Mouse (Mus musculus) cerebellum, postnatal 10 days (tissue): Measurements from ENCODE around the gene E330017A01Rik.

Experiments
- DNase-seq, 2 experiments: peaks; one replicate each; pipeline ENCODE4 v3.0.0; 2021; ENCODE audit warnings: mixed read lengths in 2 of 2

Gene E330017A01Rik

DNA sequence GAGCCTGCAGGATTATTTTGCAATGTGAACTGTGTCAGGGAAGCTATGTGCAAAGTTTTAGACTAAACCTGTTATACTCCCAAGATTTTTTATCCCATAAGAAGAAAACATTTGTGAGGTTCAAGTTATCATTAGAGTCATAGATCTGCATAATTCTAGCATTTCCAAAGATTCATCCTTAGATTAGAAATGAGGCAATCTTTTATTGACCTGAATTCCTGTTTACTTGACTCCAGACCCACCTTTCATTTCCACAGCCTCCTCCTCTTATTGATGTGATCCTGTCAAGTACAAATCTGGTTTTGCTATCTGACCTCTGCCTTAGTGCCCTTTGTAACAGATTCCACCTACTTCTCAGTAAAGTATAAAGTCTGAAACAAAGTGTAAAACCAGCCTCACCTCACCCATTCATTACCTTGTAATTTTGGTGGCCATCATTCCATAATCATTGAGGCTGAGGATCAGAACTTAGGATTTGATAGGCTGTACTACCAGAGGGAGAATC is 23.8 kb upstream of the E330017A01Rik start:
- no peak for DNase-seq

GRCm38 (mm10) chr16:58661826-58662225 is 23.3 kb upstream of the E330017A01Rik start:
- no peak for DNase-seq

DNA sequence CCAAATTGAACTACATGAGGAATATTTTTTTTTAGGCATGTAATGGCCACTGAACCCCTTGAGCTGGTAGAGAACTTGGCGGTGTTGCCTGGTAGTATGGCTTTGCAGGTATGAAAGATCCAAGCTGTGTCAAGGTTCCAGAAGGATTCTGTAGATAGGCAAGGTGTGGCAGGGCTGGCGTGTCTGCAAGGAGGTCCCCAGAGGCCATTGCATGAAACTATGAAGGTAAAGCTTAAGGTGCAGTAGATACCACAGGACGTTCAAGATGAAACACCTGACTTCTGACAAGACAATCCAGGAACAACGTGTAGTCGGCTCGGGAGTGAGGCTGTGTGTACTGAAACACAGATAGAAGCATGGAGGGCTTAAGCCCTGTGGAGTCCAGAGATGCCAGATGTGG is 20.1 kb upstream of the E330017A01Rik start:
- no peak for DNase-seq

DNA sequence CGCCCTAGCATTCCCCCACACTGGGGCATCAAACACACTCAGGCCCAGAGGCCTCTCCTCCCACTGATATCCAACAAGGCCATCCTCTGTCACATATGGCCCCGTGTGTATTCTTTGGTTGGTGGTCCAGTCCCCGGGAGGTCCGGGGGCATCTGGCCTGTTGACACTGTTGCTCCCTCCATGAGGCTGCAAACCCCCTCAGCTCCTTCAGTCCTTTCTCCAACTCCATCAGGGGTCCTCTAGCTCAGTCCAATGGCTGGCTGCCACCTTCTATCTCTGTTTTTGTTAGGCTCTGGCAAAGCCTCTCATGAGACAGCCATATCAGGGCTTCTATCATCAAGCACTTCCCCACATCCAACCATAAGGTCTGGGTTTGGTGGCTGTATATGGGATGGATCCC is 18.0 kb upstream of the E330017A01Rik start:
- DNase-seq = no peak

DNA sequence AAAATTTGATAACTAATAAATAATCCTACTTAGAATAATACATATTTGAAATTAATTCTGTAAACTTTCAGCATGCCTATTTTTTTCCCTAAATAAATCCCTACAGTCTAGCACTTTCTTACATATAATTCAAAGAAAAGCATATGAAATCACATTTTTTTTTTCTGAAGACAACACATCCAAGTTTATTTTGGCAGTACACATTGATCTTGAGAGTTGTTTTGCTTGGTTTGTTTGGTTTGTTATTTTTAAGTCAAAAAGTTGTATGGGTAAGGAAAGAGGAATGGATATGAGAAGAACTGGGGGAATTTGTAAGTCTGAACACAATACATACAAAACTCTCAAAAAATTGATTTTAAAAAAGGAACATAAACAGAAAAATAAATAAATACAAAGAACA is 17.2 kb upstream of the E330017A01Rik start:
- no peak for DNase-seq

- no peak for DNase-seq
These were observed 11.4 kb upstream of the E330017A01Rik start for GRCm38 (mm10) chr16:58649979-58650378.

- no peak for DNase-seq
These were observed 523 bp downstream of the E330017A01Rik start for GRCm38 (mm10) chr16:58638016-58638415.

- no peak for DNase-seq
These were observed 1.1 kb downstream of the E330017A01Rik start for GRCm38 (mm10) chr16:58637448-58637847.

DNA sequence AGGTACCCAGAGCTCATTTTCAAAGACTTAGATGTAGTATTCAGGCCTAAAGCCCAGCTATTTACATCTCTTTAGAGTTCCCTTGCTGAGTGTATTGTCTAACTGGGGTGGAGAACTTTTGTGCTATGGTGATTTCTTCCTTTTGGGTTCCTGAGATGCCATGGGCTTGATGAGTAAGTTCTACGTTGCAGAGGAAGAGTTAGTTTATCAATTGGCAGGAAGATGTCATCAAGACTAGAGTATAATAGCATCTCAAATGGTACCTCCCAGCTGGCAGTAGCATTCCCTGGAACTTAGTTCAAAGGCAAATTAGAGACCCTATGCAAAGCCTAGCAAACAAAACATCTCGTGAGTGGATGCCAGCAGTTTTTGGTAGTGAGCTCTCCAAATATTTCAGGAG is 2.7 kb downstream of the E330017A01Rik start:
- DNase-seq = no peak

DNA sequence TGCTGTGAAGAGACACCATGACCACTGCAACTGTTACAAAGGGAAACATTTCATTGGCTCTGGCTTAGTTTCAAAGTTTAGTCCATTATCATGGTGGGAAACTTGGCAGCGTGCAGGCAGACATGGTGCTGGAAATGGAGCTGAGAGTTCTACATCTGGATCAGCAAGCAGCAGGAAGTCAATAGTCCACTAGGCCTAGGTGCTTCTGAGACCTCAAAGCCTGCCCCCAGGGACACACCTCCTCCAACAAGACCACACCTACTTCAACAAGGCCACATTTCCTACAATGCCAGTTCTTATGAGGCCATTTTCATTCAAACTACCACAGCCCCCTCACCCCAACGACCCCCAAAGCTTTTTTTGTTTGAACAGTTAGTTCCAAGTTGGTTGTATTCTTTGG is 8.8 kb downstream of the E330017A01Rik start:
- no peak for DNase-seq

DNA sequence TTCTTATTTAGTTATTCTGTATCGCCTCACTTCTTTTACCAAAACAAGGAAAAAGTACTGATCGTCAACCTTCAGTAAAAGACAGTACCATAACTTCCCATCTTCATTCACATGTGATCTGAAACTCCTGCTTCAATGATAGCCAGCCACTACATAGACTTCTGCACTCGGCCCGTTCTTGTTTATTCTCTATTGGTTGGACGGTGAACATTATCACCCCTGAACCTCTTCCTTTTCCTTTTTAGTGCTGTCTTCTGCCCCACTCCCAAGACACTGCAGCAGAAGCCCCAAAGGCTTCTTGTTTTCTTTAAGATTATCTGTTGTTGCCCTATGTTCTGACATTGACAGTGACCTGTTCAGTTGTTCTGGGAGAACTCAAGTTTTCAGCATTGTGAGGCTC is 9.6 kb downstream of the E330017A01Rik start:
- no peak for DNase-seq

DNA sequence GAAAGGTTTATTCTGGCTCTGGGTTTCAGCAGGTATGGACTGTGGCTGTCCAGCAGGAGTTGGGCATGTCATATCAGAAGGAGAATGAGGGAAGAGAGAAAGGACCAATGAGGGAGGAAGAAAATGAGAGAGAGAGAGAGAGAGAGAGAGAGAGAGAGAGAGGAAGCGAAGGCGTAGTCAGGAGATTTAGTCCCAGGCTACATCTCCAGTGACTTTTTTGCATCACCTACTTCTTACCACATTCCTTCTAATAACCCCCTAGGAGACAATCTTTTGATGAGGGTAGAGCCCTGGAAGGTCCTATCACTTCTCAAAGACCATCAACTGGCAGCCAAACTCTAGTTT is 10.2 kb downstream of the E330017A01Rik start:
- DNase-seq = no peak

GRCm38 (mm10) chr16:58627597-58628335 is 10.8 kb downstream of the E330017A01Rik start:
- peak in 1 of 2 experiments; percentile 3 for DNase-seq

GRCm38 (mm10) chr16:58623944-58624343 is 14.6 kb downstream of the E330017A01Rik start:
- DNase-seq = peak; percentile 52 to 53

DNA sequence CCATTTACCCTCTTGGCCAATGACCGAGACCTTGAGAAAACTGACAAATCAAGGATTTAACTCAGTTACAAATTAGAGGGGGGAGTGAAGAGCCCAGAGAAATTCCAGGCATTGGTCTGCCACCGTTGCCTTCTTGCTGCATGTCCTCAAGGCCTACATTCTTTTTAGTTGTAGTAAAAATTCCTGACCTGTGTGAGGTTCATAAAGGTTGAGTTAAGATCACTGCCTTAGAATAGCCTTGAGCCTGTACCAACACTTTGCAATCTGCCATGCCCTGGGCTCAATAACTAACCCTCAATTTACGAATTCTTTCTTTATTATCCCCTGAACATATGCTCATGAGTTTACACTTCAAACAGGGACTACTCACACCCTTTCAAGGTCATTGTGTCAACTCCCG is 15.4 kb downstream of the E330017A01Rik start:
- no peak for DNase-seq

DNA sequence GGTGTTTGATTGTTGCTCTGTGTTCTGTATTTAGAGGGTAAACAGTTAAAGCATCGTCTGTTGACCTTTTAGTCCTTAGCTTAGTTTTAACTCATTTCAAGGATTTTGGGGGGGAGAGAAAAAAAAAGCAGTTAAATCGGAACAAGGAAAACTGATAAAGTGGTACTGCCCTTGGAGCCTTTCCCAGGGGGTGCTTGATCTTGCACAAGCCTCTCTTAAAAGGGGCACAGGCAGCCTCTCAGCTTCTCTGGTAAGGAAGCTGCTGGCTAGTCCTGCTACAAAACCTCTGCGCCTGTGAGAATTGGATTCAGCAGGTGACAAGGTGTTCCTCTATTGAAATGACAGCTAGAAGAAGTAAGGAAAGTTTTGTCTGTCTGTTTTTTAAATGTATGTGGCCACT is 16.2 kb downstream of the E330017A01Rik start:
- DNase-seq = no peak

GRCm38 (mm10) chr16:58617346-58617745 is 21.2 kb downstream of the E330017A01Rik start:
- no peak for DNase-seq

DNA sequence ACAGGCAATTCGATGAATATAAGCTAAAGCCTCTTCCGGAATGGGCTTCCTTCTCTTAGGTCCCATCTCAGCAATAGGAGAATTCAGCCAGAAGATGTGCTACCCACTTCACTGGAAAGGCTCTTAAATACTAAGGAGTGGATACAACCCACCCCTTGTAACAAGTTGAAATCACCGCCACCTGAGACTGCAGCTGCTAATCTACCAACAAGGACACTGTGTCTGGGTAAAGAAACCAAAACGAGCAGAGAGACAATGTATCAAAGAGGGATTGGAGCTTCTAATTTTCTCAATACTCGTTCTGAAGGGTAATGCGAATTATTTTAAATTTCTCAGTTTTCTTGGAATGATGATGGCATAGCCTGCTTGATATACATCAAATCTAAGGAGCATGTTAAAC is 21.7 kb downstream of the E330017A01Rik start, which contains the start of gene Gm813:
TSS of gene Gm813 (minus strand) at position 101 of the 400 bp plus-strand sequence.
- no peak for DNase-seq

DNA sequence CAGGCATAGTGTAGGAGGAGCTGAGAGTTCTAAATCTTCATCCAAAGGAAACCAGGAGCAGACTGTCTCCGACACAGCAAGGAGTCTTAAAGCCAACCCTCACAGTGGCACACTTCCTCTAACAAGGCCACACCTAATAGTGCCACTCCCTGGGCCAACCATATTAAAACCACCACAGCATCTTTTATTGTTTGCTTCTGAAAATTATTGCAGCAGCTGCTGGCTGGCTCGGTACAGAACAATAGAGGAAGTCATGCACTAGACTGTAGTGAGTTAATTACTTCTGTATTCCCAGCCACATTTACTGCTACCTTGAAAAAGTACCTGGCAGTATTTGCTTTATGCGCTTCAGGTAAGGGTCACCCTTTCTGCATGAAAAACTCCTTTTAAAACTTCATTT is 25.6 kb downstream of the E330017A01Rik start:
- DNase-seq = no peak

DNA sequence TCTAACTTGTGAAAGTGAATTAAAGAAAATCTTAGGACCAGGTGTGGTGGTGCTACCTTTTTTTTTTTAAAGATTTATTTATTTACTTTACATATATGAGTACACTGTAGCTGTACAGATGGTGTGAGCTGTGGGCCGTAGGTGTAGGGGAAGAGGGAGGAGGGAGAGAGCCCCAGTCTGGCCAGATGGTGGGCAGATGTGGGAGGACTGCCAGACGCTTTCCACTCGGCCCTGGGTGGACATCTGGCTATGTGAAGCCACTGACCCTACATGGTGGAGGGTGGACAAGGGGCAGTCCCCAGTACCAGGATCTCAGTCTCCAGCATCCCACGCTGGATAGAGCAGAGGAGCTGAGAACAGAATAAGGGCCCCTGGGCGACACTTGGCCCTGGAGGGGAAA is 31.4 kb downstream of the E330017A01Rik start:
- no peak for DNase-seq

- DNase-seq = no peak
These were observed 33.9 kb downstream of the E330017A01Rik start for GRCm38 (mm10) chr16:58604680-58605079.

GRCm38 (mm10) chr16:58603831-58604230 is 34.7 kb downstream of the E330017A01Rik start:
- DNase-seq = no peak

DNA sequence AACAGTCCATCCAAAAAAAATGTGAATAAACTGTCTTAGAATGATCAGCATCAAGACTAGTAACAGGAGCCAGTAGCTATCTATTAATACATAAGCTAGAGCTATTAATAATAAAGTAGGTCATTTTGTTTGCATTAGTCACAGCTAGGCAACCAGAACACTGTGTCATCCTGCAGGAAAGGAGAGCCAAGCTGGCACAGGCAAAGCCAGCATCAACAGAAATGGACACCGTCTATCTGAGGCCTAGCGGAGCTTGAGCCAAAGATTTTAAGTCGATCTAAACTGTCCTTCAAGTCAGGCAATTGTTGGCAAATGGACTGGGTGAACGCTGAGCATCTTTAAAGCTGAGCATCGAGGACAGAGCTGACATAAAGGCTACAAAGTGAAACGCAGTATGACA is 37.7 kb downstream of the E330017A01Rik start:
- peak; percentile 3 to 10 for DNase-seq

DNA sequence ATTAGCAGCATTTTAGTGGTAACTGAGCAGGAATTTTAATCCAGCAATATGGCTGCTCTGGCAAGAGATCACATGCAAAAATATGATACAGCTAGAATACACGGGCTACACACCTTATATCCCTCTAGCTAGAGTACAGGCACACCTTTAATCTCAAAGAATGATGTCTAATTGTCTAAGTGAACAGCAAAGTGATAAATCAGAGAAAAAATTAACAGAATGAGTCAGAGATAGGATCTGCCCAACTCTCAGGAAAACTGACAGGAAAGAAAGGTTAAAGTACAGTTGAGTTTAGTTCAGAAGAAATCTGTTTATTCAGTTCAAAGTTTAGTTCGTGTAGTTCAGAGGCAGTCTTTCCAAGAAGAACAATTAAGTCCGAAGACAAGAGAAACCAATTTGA is 47.2 kb downstream of the E330017A01Rik start:
- DNase-seq = no peak

DNA sequence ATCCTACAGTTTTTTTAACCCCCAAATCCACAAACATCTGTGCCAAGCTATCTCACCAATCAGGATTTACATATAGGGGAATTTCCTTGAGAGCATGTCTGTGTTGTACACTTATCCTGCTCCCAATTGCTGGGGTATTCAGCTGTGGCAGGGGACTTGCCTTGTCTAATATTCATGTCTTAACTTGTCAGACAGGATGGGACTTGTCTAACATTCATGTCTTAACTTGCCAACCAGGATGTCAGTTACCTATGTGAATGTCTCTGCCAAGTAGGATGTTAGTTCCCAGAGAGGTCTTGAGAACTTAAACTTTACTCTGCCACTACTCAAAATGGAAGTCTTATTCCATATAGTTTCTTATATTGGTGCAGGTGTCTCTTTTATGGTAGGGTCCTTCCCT is 49.1 kb downstream of the E330017A01Rik start:
- no peak for DNase-seq
